Mouse (Mus musculus): ENCODE measurements around the gene Snrnp35. TPM values are rescaled to one million over a fixed set of nuclear protein-coding genes. Genes with fewer than 3 reads are reported as not detected.

The Snrnp35 gene
- polyA plus RNA-seq, 1 experiment from 2014 or later: 32.2 TPM

- Histone ChIP-seq H3K27me3 (ENCODE audit: low read depth, poor library complexity, severe bottlenecking) (no peaks in the 10 kb centered on the region), H3K36me3 (no peaks in the 10 kb centered on the region), H3K9me3 (replicated peaks) (no peaks in the 10 kb centered on the region), H3K4me1 (peaks cover 22% of the 10 kb centered on the region), H3K27ac (peak overlapping the region; percentile 66), H3K4me3 (peak overlapping the region; percentile 40)
- WGBS: 3% methylated on average over 17 of the region's 17 CpGs
- peak; percentile 59 for DNase-seq (ENCODE audit: low spot score)
Measured at GRCm38 (mm10) chr5:124536776-124537175, 53.8 kb downstream of the Snrnp35 start.

- 81% methylated on average over 16 of the region's 16 CpGs for WGBS
- no peak overlapping the region for H3K27ac ChIP-seq
- no peaks in the 10 kb centered on the region for H3K9me3 ChIP-seq (replicated peaks)
- H3K27me3 ChIP-seq (ENCODE audit: low read depth, poor library complexity, severe bottlenecking): no peaks in the 10 kb centered on the region
- peaks cover 19% of the 10 kb centered on the region for H3K36me3 ChIP-seq
- no peak overlapping the region for H3K4me3 ChIP-seq
- H3K4me1 ChIP-seq: peaks cover 21% of the 10 kb centered on the region
- DNase-seq (ENCODE audit: low spot score): no peak
Measured at GRCm38 (mm10) chr5:124538813-124539792, 56.2 kb downstream of the Snrnp35 start.

- DNase-seq (ENCODE audit: low spot score): no peak
- Histone ChIP-seq H3K27ac (peak overlapping the region; percentile 94), H3K4me1 (peaks cover 21% of the 10 kb centered on the region), H3K27me3 (ENCODE audit: low read depth, poor library complexity, severe bottlenecking) (no peaks in the 10 kb centered on the region), H3K4me3 (peak overlapping the region; percentile 99), H3K9me3 (replicated peaks) (no peaks in the 10 kb centered on the region), H3K36me3 (peaks cover 27% of the 10 kb centered on the region)
- 70% methylated on average over 4 of the region's 4 CpGs for WGBS
Measured at GRCm38 (mm10) chr5:124539905-124540304, 57.0 kb downstream of the Snrnp35 start.

GRCm38 (mm10) chr5:124540383-124540786 lies 57.5 kb downstream of the Snrnp35 start, which contains the start of gene Tmed2:
Tmed2 (plus strand) TSS chr5:124540695.
- Histone ChIP-seq H3K27ac (peak within 1 kb of the TSS; percentile 94), H3K36me3 (peaks cover 32% of the 10 kb centered on the region), H3K4me1 (peaks cover 21% of the 10 kb centered on the region), H3K9me3 (replicated peaks) (no peaks in the 10 kb centered on the region), H3K4me3 (peak within 1 kb of the TSS; percentile 99), H3K27me3 (ENCODE audit: low read depth, poor library complexity, severe bottlenecking) (no peaks in the 10 kb centered on the region)
- peak; percentile 93 for DNase-seq (ENCODE audit: low spot score)
- WGBS: under 1% methylated on average over 35 of the region's 35 CpGs

Other genes with a start within 250 kb of the Snrnp35 start
- gene Pitpnm2, start 233.4 kb upstream of the Snrnp35 start, polyA plus RNA-seq (2016; fragmentation: Nextera tagmentation; extraction: Ambion mirVana): 2.0 and 2.4 TPM in 2 replicates
- 21.8 and 23.5 TPM in 2 replicates for gene Mphosph9, start 155.2 kb upstream of the Snrnp35 start, polyA plus RNA-seq (2016; fragmentation: Nextera tagmentation; extraction: Ambion mirVana)
- 18.0 and 20.0 TPM in 2 replicates for gene 2810006K23Rik, start 155.0 kb upstream of the Snrnp35 start, polyA plus RNA-seq (2016; fragmentation: Nextera tagmentation; extraction: Ambion mirVana)
- gene Cdk2ap1, start 120.1 kb upstream of the Snrnp35 start, polyA plus RNA-seq (2016; fragmentation: Nextera tagmentation; extraction: Ambion mirVana): 92.3 and 129 TPM in 2 replicates
- 82.8 and 93.6 TPM in 2 replicates for gene Sbno1, start 57.1 kb upstream of the Snrnp35 start, polyA plus RNA-seq (2016; fragmentation: Nextera tagmentation; extraction: Ambion mirVana)
- gene Kmt5a, start 43.2 kb upstream of the Snrnp35 start, polyA plus RNA-seq (2016; fragmentation: Nextera tagmentation; extraction: Ambion mirVana): 52.3 and 71.3 TPM in 2 replicates
- 26.8 and 31.1 TPM in 2 replicates for gene Rilpl2, start 4.8 kb upstream of the Snrnp35 start, polyA plus RNA-seq (2016; fragmentation: Nextera tagmentation; extraction: Ambion mirVana)
- gene Rilpl1, start 48.3 kb downstream of the Snrnp35 start, polyA plus RNA-seq (2016; fragmentation: Nextera tagmentation; extraction: Ambion mirVana): 25.2 and 26.1 TPM in 2 replicates
- 501 and 540 TPM in 2 replicates for gene Tmed2, start 57.6 kb downstream of the Snrnp35 start, polyA plus RNA-seq (2016; fragmentation: Nextera tagmentation; extraction: Ambion mirVana)
- gene Ddx55, start 69.7 kb downstream of the Snrnp35 start, polyA plus RNA-seq (2016; fragmentation: Nextera tagmentation; extraction: Ambion mirVana): 17.0 and 18.0 TPM in 2 replicates
- gene Eif2b1, start 96.0 kb downstream of the Snrnp35 start, polyA plus RNA-seq (2016; fragmentation: Nextera tagmentation; extraction: Ambion mirVana): 89.6 and 98.8 TPM in 2 replicates
- gene Gtf2h3, start 96.0 kb downstream of the Snrnp35 start, polyA plus RNA-seq (2016; fragmentation: Nextera tagmentation; extraction: Ambion mirVana): 115 TPM in 2 replicates
- 41.5 and 50.7 TPM in 2 replicates for gene Atp6v0a2, start 145.4 kb downstream of the Snrnp35 start, polyA plus RNA-seq (2016; fragmentation: Nextera tagmentation; extraction: Ambion mirVana)
- gene Dnah10, start 242.0 kb downstream of the Snrnp35 start, polyA plus RNA-seq (2016; fragmentation: Nextera tagmentation; extraction: Ambion mirVana): 0.01 and 0.06 TPM in 2 replicates